Mouse (Mus musculus) spleen, postnatal 10 days (tissue): ENCODE measurements around the gene Ect2.

ENCODE experiments used
- DNase-seq, 2 experiments: peaks; one replicate each; pipeline ENCODE4 v3.0.0; 2021 to 2022; ENCODE audit warnings: low spot score in 2 of 2

The Ect2 gene

DNA sequence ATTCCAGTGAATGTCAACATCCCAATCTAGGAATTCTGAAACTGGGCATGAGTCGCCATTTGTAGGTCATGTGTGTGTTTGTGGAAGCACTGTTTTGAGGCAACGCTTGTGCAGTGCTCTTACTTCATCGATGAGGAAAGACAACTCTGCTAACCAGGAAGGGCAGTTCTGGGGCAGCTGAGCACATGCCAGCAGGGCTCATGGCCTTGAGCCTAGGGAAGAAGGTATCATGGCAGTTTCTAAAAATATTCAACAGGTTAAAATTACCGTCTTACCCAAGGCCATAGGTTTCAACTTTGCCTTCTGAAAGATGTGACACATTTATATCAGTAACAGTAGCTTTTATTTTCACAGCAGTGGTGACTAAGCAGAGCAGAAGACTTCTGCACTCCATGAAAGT, 82.0 kb downstream of the Ect2 start:
- no peak for DNase-seq

DNA sequence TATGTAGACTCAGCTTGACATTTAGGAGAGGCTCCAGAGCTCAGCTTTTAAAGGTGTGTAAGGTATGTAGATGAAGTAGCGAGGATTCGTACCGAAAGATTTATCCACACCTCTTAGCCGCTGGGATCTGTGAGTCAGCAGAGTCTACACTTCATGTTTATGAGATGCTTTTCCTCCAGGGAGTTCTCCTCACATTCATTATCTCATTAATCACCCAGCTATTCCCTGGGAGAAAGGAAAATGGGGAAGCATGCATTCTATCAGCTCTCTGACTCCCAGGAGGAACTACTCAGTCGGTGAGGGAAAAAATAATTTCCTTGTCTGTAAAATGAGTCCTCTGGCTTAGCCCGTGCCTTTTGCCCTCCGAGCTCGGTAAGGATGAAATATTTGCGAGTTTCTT, 83.3 kb downstream of the Ect2 start:
- DNase-seq: no peak

DNA sequence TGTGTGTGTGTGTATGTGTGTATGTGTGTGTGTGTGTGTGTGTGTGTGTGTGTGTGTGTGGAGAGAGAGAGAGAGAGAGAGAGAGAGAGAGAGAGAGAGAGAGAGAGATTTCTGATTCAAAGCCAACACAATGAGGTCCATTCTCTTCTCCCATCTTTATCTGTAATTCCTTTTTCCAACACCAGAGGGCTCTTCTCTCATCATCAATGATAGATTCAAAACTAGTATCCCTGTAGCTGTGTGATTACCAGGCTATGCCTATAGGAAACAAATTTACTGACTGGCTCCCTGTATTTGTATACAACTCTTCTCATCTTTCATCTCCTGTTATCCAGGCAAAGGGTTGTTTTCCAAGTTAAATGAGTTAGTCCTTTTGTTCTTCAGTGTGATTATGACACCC, 86.5 kb downstream of the Ect2 start:
- no peak for DNase-seq

DNA sequence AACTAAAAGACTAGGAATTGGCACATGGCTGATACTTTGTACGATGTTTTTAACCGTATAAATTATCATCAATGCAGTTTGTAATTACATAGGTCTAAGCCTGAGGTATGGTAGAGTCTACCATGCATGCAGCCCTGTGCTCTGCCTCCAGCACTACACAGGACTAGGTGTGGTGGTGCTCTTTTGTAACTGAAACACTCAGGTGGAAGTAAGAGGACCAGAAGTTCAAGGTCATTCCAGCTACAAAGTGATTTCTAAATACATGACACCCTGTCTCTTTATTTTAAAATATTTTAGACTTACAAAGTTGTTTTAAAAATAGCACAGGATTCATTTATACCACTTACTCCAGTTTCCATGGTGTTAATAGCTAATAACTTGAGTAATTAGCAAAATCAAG, 88.8 kb downstream of the Ect2 start:
- DNase-seq: no peak

DNA sequence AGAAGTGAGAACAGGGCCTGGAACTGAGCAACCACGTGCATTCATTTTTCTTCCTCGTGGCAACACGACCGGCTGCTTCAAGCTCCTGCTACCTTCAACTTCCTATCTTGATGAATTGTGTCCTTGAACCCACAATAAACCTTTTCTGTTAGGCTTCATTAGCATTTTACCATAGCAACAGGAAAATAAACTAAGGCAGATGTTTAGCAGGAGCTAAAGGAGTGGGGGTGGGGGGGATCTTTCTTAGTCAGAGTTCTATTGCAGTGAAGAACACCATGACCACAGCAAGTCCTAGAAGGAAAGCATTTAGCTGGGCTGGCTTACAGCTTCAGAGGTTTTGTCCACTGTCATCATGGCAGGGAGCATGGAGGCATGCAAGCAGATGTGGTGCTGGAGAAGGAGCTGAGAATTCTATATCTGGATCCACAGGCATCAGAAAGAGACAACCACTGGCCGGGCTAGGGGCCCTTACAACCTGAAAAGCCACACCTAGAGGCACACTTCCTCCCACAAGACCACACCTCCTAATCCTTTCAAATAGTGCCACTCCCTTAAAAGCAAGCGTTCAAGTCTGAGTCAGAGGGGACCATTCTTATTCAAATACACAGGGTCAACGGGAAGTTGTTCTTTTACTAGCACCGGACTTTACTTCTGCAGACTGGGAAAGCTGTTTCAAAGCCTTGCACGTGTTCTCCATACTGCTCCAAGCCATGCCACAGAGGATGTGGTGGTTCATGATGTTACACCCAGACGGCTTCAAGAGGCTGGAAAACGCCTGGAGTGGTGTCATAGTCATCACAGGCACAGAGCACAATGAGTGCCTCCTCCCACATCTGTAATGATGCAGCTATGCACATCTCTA, 90.0 kb downstream of the Ect2 start:
- DNase-seq: no peak

DNA sequence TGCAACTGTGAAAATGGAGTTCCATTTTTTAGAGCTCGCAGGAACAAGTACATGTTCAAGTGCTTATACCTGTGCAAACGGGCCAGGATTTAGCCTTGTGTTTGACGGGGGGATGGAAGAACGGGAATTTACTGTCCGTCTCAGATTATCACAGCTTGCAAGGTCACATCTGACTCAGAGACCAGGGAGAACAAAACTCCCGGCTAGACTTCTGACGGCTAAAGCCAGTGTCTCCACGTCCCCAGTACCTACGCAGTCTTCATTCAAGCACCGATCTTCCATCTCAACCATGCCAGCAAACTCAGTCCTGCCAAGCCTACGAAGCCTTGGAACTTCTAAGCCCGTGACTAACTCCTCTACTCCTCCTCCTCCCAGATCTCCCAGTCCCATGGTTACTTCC, 93.2 kb downstream of the Ect2 start:
- DNase-seq: no peak

DNA sequence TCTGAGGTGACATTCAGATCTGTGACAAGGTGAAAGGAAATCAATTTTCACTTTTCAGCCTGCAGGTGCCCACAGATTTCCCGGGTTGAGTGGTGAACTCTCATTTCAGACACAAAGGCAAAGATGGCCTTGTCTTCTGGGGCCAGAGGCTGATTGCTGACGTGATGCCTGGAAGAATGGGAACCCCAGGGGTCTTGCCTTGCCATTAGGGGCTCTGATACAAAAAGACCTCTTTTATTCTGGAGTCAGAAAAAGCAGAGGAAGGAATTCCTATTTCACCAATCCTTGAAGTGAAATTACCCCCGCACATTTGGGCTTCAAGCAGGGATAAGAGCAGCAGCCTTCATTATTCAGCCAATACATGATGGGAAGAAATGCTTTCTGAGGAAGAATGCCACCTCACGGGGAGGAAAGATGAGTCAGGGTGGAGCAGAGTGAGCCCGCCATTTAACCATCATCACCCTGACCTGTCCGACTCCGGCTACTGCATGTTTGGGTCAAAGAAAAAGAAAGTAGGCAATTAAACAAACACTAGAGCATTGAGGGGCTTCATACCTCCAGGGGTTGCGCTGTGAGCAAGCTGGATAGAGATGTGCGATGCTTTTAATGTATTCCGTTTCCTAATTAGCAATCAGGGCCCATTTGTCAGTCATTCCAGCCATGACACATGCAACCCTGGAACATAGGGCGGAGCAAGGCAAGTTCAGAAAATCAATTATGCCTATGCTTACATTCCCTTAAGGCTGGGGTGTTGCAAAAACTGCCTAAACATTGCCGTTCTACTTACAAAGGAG, 94.0 kb downstream of the Ect2 start:
- no peak for DNase-seq

DNA sequence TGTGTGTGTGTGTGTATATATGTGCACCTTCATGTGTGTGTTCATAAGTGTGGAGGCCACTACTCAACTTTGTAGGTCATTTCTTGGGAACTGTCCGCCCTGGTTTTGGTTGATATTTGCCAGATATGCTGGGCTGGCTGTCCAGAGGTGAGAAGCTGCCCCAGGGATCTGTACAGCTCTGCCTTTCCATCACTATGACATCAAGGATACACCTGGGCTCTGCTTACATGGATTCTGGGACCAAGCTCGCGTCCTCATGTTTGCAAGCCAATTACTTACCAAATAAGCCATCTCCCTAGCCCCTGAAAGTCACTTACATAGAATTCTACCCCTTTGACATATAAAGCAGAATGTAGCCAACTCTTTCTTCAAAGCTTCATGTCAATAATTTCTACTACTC, 98.2 kb downstream of the Ect2 start:
- DNase-seq: no peak

DNA sequence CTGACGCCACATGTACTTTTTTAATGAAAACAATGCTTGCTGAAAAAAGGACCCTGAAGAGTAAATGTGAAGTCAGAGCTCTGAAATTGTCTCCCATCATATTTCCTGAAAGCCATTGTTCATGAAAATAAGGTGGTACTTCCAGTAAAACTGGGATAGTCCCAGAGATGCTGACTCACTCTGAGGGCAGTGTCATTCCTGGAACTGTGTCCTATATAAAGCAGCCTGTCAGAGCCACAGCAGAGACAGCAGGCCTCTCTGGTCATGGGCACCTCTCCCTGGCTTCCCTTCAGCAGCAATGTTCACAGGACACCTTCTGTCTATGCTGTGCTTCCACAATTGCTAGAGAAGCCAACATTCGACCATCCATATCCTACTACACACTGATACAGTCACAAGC, 98.9 kb downstream of the Ect2 start:
- DNase-seq: no peak
